Mouse (Mus musculus): ENCODE measurements around the gene Col27a1.

GRCm38 (mm10) chr4:63346659-63347058, 132.9 kb downstream of the Col27a1 start:
- no peak for TF ChIP-seq CTCF (IDR thresholded peaks at IDR 0.05; ENCODE audit: borderline replicate concordance, control insufficient read depth, extremely low read depth, insufficient read depth, low read length, poor library complexity)
- TF ChIP-seq POLR2A (IDR thresholded peaks at IDR 0.05; ENCODE audit: control insufficient read depth, extremely low read depth, insufficient read depth, low read length, poor library complexity): no peak
